Mouse (Mus musculus) forebrain, embryonic 11.5 days (tissue): ENCODE results near the gene Cd9. TPM values are rescaled to one million over a fixed set of nuclear protein-coding genes. Genes with fewer than 3 reads are reported as not detected.

Experiments used
- ATAC-seq: fragments of 200-750 bp; cut with Nextera tagmentation; replicated peaks from 2 replicates; pipeline ENCODE4 v1.8.0; 2017; ENCODE audit warnings: moderate TSS enrichment; ENCODE audit not compliant: low FRiP score
- DNase-seq: peaks from one replicate; pipeline ENCODE4 v3.0.0-alpha.2; 2017; ENCODE audit warnings: low spot score
- H3K27ac ChIP-seq: fragments of 300-500 bp; sonication (generic); 2 replicates; pipeline ENCODE4 v1.5.1; 2014; ENCODE audit warnings: low read depth, low read length
- H3K27me3 ChIP-seq: fragments of 300-500 bp; sonication (generic); 2 replicates; pipeline ENCODE4 v1.6.1; 2014; ENCODE audit warnings: mild to moderate bottlenecking, low read length, mixed read lengths; ENCODE audit not compliant: control insufficient read depth, insufficient read depth
- H3K36me3 ChIP-seq: fragments of 300-500 bp; sonication (generic); 2 replicates; pipeline ENCODE4 v1.6.1; 2014; ENCODE audit warnings: mild to moderate bottlenecking, low read length, moderate library complexity, mixed read lengths; ENCODE audit not compliant: control insufficient read depth, insufficient read depth
- H3K4me1 ChIP-seq: fragments of 300-500 bp; sonication (generic); replicated peaks from 2 replicates; pipeline ENCODE4 v1.6.1; 2014; ENCODE audit warnings: low read length, mixed read lengths; ENCODE audit not compliant: control insufficient read depth, insufficient read depth
- H3K4me2 ChIP-seq: fragments of 300-500 bp; sonication (generic); 2 replicates; pipeline ENCODE4 v1.6.1; 2014; ENCODE audit warnings: low read depth, mild to moderate bottlenecking, low read length, moderate library complexity, mixed read lengths; ENCODE audit not compliant: severe bottlenecking
- H3K4me3 ChIP-seq: fragments of 300-500 bp; sonication (generic); 2 replicates; pipeline ENCODE4 v1.5.1; 2014; ENCODE audit warnings: low read depth, low read length
- H3K9ac ChIP-seq: fragments of 300-500 bp; sonication (generic); 2 replicates; pipeline ENCODE4 v1.6.1; 2014; ENCODE audit warnings: low read length
- H3K9me3 ChIP-seq: fragments of 300-500 bp; sonication (generic); 2 replicates; pipeline ENCODE4 v1.6.1; 2016; ENCODE audit warnings: low read length, mixed read lengths; ENCODE audit not compliant: control insufficient read depth
- WGBS: fragments of 180-500 bp; shearing (Covaris S2); extraction: QIAGEN DNeasy Blood & Tissue Kit; methylation state at CpG from one replicate; pipeline ENCODE4 v1.1.7; 2014; 5-methylcytosine and 5-hydroxymethylcytosine counted together
- polyA plus RNA-seq: library from polyadenylated mRNA; unstranded; fragments of >200 nt; fragmentation: Nextera tagmentation; extraction: Ambion mirVana; gene quantifications from 2 replicates; pipeline ENCODE4 v1.2.1, GENCODE M21; 2014

Gene Cd9
- polyA plus RNA-seq, 1 experiment from 2014 or later: 47.4 TPM

GRCm38 (mm10) chr6:125462312-125462711, 32.3 kb downstream of the Cd9 start:
- Histone ChIP-seq H3K4me3 (no peak overlapping the region), H3K36me3 (no peaks in the 10 kb centered on the region), H3K9me3 (no peaks in the 10 kb centered on the region), H3K27me3 (no peaks in the 10 kb centered on the region), H3K27ac (no peak overlapping the region), H3K4me2 (no peak overlapping the region), H3K9ac (no peak overlapping the region), H3K4me1 (no peaks in the 10 kb centered on the region)
- WGBS: 94% methylated on average over 7 of the region's 7 CpGs
- DNase-seq: no peak
- no peak for ATAC-seq

DNA sequence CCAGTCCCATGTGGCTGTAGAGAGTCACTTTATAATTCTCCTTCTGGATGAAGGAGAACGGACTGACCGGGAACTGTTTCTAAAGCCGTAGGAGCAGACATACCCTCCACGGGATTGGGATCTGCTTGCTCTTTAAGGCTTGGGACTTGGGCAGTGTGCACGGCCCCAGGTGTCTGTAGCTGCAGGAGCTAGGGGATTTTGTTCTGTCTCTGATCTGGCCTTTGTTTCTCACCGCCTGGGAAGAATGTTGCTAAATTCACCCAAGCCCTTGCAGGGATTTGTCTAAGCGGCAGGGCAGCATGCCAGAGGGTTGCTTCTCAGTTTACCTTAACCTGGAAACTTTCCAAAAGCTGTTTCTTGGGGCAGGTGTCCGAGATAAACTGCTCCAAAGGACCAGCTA, 32.8 kb downstream of the Cd9 start:
- H3K4me1 ChIP-seq: no peaks in the 10 kb centered on the region
- H3K27ac ChIP-seq: no peak overlapping the region
- no peak overlapping the region for H3K4me2 ChIP-seq
- no peak for DNase-seq
- no peaks in the 10 kb centered on the region for H3K36me3 ChIP-seq
- 62% methylated on average over 8 of the region's 8 CpGs for WGBS
- H3K9me3 ChIP-seq: no peaks in the 10 kb centered on the region
- no peak overlapping the region for H3K4me3 ChIP-seq
- no peak for ATAC-seq
- H3K9ac ChIP-seq: no peak overlapping the region
- H3K27me3 ChIP-seq: no peaks in the 10 kb centered on the region

DNA sequence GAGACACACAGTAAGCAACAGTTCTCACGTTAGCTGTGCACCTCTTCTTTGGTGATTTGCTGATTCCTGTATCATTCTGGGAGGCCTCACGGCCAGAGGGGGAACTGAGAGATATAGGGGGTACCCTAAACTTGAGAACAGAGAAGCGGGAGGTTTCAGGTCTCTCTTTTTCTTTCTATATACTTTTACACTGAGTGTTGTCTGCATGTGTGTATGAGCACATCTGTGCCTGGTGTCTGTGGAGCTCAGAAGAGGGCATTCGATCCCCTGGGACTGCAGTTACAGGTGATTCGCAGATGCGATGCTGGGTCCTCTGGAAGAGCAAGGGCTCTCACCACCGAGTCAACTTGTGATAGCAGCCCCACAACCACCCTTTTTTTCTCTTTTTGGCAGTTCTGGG, 33.3 kb downstream of the Cd9 start:
- Histone ChIP-seq H3K4me3 (no peak overlapping the region), H3K27ac (no peak overlapping the region), H3K4me1 (no peaks in the 10 kb centered on the region), H3K9ac (no peak overlapping the region), H3K27me3 (no peaks in the 10 kb centered on the region), H3K4me2 (no peak overlapping the region), H3K36me3 (no peaks in the 10 kb centered on the region), H3K9me3 (no peaks in the 10 kb centered on the region)
- 90% methylated on average over 7 of the region's 7 CpGs for WGBS
- no peak for DNase-seq
- no peak for ATAC-seq

GRCm38 (mm10) chr6:125460589-125460988, 34.0 kb downstream of the Cd9 start:
- no peaks in the 10 kb centered on the region for H3K27me3 ChIP-seq
- no peak overlapping the region for H3K4me3 ChIP-seq
- H3K4me2 ChIP-seq: no peak overlapping the region
- H3K27ac ChIP-seq: no peak overlapping the region
- DNase-seq: no peak
- no peaks in the 10 kb centered on the region for H3K36me3 ChIP-seq
- 89% methylated on average over 11 of the region's 11 CpGs for WGBS
- no peaks in the 10 kb centered on the region for H3K4me1 ChIP-seq
- H3K9me3 ChIP-seq: no peaks in the 10 kb centered on the region
- no peak overlapping the region for H3K9ac ChIP-seq
- ATAC-seq: no peak

DNA sequence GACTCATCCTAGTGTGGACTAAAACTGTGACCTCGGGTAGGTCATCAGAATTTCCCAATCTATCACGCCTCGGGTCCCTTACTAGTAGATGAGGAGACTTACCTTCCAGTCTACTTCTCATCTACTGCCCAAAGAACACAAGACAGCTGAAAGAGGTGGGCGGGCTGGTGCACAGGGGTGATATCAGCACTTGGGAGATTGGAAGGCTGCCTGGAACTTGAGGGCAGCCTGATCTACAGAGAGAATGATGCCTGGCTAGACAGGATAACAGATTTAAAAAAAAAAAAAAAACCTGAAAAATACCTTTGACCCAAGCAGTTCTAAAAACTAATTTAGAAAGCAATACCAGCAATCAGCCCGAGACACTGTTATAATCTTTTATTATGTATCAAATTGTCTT, 34.7 kb downstream of the Cd9 start:
- H3K4me1 ChIP-seq: no peaks in the 10 kb centered on the region
- no peak overlapping the region for H3K27ac ChIP-seq
- no peaks in the 10 kb centered on the region for H3K36me3 ChIP-seq
- H3K9ac ChIP-seq: no peak overlapping the region
- H3K27me3 ChIP-seq: no peaks in the 10 kb centered on the region
- DNase-seq (no peak), ATAC-seq (no peak)
- 88% methylated on average over 5 of the region's 5 CpGs for WGBS
- H3K4me3 ChIP-seq: no peak overlapping the region
- no peaks in the 10 kb centered on the region for H3K9me3 ChIP-seq
- H3K4me2 ChIP-seq: no peak overlapping the region

- no peak for DNase-seq
- H3K9me3 ChIP-seq: no peaks in the 10 kb centered on the region
- H3K4me2 ChIP-seq: no peak overlapping the region
- no peaks in the 10 kb centered on the region for H3K4me1 ChIP-seq
- H3K9ac ChIP-seq: no peak overlapping the region
- H3K4me3 ChIP-seq: no peak overlapping the region
- no peaks in the 10 kb centered on the region for H3K36me3 ChIP-seq
- 56% methylated on average over 12 of the region's 12 CpGs for WGBS
- H3K27ac ChIP-seq: no peak overlapping the region
- no peaks in the 10 kb centered on the region for H3K27me3 ChIP-seq
- no peak for ATAC-seq
Measured at GRCm38 (mm10) chr6:125455806-125456520, 38.6 kb downstream of the Cd9 start.

- no peaks in the 10 kb centered on the region for H3K4me1 ChIP-seq
- DNase-seq: no peak
Measured at GRCm38 (mm10) chr6:125454731-125455130, 39.9 kb downstream of the Cd9 start.

DNA sequence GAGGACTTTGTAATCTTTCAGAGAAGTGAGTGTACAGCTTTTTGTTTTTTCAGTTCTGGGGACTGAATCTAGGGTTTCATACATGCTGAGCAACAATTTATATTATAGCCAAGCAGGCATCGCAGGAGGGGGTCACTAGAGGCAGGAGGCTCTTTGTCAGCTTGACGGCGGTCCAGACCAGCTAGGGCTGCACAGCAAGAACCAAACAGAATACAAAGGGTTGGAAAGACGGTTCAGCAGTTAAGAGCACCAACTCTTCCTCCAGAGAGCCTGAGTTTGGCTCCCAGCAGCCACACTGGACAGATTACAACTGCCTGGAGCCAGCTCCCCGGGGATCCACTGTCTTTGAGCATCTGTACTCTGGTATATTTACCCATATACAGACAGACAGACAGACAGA, 40.3 kb downstream of the Cd9 start:
- Histone ChIP-seq H3K27me3 (no peaks in the 10 kb centered on the region), H3K9me3 (no peaks in the 10 kb centered on the region), H3K4me3 (no peak overlapping the region), H3K27ac (no peak overlapping the region), H3K36me3 (no peaks in the 10 kb centered on the region), H3K9ac (no peak overlapping the region), H3K4me1 (no peaks in the 10 kb centered on the region), H3K4me2 (no peak overlapping the region)
- WGBS: 35% methylated on average over 5 of the region's 5 CpGs
- ATAC-seq: no peak
- no peak for DNase-seq

More at GRCm38 (mm10) chr6:125454731-125455130, 39.9 kb downstream of the Cd9 start:
- H3K9me3 ChIP-seq: no peaks in the 10 kb centered on the region
- no peak for ATAC-seq
- H3K36me3 ChIP-seq: no peaks in the 10 kb centered on the region
- no peaks in the 10 kb centered on the region for H3K27me3 ChIP-seq
- no peak overlapping the region for H3K9ac ChIP-seq
- no peak overlapping the region for H3K27ac ChIP-seq
- WGBS: 82% methylated on average over 9 of the region's 9 CpGs
- no peak overlapping the region for H3K4me3 ChIP-seq
- H3K4me2 ChIP-seq: no peak overlapping the region

DNA sequence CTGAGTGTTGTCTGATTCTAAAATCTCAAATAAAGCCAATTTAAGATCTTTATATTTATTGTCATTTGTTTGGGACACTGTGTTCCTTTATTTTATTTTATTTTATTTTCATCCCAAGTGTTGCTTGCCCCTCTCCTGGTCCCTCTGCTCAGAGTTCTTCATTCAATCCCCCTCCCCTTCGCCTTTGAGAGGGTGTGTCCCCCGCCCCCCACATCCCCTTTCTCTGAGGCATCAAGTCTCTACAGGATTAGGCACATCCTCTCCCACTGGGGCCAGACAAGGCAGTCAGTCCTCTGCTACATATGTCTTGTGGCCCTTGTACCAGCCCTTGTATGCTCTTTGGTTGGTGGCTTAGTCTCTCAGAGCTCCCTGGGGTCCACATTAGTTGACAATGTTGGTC, 46.9 kb downstream of the Cd9 start:
- DNase-seq (no peak), ATAC-seq (no peak)
- WGBS: 74% methylated on average over 2 of the region's 2 CpGs
- H3K36me3 ChIP-seq: no peaks in the 10 kb centered on the region
- no peak overlapping the region for H3K4me3 ChIP-seq
- no peak overlapping the region for H3K9ac ChIP-seq
- H3K4me2 ChIP-seq: no peak overlapping the region
- no peaks in the 10 kb centered on the region for H3K27me3 ChIP-seq
- H3K9me3 ChIP-seq: no peaks in the 10 kb centered on the region
- H3K27ac ChIP-seq: no peak overlapping the region
- H3K4me1 ChIP-seq: no peaks in the 10 kb centered on the region
